7 mouse cellular contexts compared by ENCODE assay signal in genomic region chr8:13104691-13105086, GRCm38 (mm10). TPM values are rescaled to one million over a fixed set of nuclear protein-coding genes. Genes with fewer than 3 reads are reported as not detected.
A peak's percentile ranks its signal among the peaks of the same experiment; 100 is the strongest.
DNase-seq lines count a peak whose midpoint lies in the region; ATAC-seq lines count a peak whose summit lies in the region.

No protein-coding gene starts in this region.

- under 1% methylated on average over 45 of the region's 45 CpGs for WGBS in limb, embryonic 10.5 days
- under 1% methylated on average over 45 of the region's 45 CpGs for WGBS in midbrain, embryonic 13.5 days

- DNase-seq in adrenal gland, adult 8-10 months = peak; percentile 81
- peak; percentile 94 for DNase-seq in embryo, embryonic 9.5 days (ENCODE audit: extremely low spot score)
- DNase-seq in kidney, adult 11 months = peak; percentile 82
- DNase-seq in limb, embryonic 10.5 days (ENCODE audit: low spot score) = peak; percentile 92
- DNase-seq in spleen, adult 12 weeks (ENCODE audit: low spot score) = peak; percentile 85

- H3K27ac ChIP-seq in limb, embryonic 10.5 days = peak overlapping the region; percentile 94
- peak overlapping the region; percentile 94 for H3K27ac ChIP-seq in midbrain, embryonic 13.5 days

- peak overlapping the region; percentile 86 for H3K4me2 ChIP-seq in midbrain, embryonic 13.5 days (replicated peaks)

- ATAC-seq in granulocyte monocyte progenitor cell, adult 5-6 weeks (replicated peaks; ENCODE audit: poor library complexity, severe bottlenecking) = peak; percentile 59
- ATAC-seq in midbrain, embryonic 13.5 days = peak; percentile 80

- no peaks in the 10 kb centered on the region for H3K9me3 ChIP-seq in limb, embryonic 10.5 days (replicated peaks)
- no peaks in the 10 kb centered on the region for H3K9me3 ChIP-seq in midbrain, embryonic 13.5 days

- no peaks in the 10 kb centered on the region for H3K27me3 ChIP-seq in limb, embryonic 10.5 days (ENCODE audit: low read depth, poor library complexity, severe bottlenecking)
- no peaks in the 10 kb centered on the region for H3K27me3 ChIP-seq in midbrain, embryonic 13.5 days

- H3K4me1 ChIP-seq in limb, embryonic 10.5 days = peaks cover 28% of the 10 kb centered on the region
- peaks cover 28% of the 10 kb centered on the region for H3K4me1 ChIP-seq in midbrain, embryonic 13.5 days (replicated peaks)

- peaks cover 36% of the 10 kb centered on the region for H3K36me3 ChIP-seq in limb, embryonic 10.5 days
- peaks cover 19% of the 10 kb centered on the region for H3K36me3 ChIP-seq in midbrain, embryonic 13.5 days

- peak overlapping the region; percentile 81 for H3K4me3 ChIP-seq in limb, embryonic 10.5 days
- peak overlapping the region; percentile 97 for H3K4me3 ChIP-seq in midbrain, embryonic 13.5 days (replicated peaks)

- peak overlapping the region; percentile 93 for H3K9ac ChIP-seq in midbrain, embryonic 13.5 days (replicated peaks)

RNA-seq across cellular contexts. Expression of gene Pcid2, which starts 0.6 kb away (rescaled TPM):
- 10 to 100 TPM; 24.1 to 33.3 (median 28.1) TPM for total RNA-seq in adrenal gland, adult 8-10 months (2022)
- 26.4 and 28.0 TPM in 2 replicates for total RNA-seq in granulocyte monocyte progenitor cell, adult 5-6 weeks (2014; fragmentation: Nextera tagmentation)
- total RNA-seq in granulocyte monocyte progenitor cell, adult 5-6 weeks (2017) = 17.1 and 20.2 TPM in 2 replicates
- polyA plus RNA-seq in limb, embryonic 10.5 days (2016; fragmentation: Nextera tagmentation; extraction: Ambion mirVana) = 62.9 and 65.8 TPM in 2 replicates
- polyA plus RNA-seq in midbrain, embryonic 13.5 days (2015; fragmentation: Nextera tagmentation; extraction: Ambion mirVana) = 49.2 and 50.0 TPM in 2 replicates

RNA-seq across cellular contexts. Expression of gene Cul4a, which starts 0.7 kb away (rescaled TPM):
- total RNA-seq in adrenal gland, adult 8-10 months (2022) = 100 to 1,000 TPM; 160 to 191 (median 169) TPM
- 69.2 and 91.5 TPM in 2 replicates for total RNA-seq in granulocyte monocyte progenitor cell, adult 5-6 weeks (2014; fragmentation: Nextera tagmentation)
- 76.6 and 97.6 TPM in 2 replicates for total RNA-seq in granulocyte monocyte progenitor cell, adult 5-6 weeks (2017)
- 92.4 and 104 TPM in 2 replicates for polyA plus RNA-seq in limb, embryonic 10.5 days (2016; fragmentation: Nextera tagmentation; extraction: Ambion mirVana)
- 69.6 and 76.1 TPM in 2 replicates for polyA plus RNA-seq in midbrain, embryonic 13.5 days (2015; fragmentation: Nextera tagmentation; extraction: Ambion mirVana)

RNA-seq across cellular contexts. Expression of gene Proz, which starts 44.0 kb away (rescaled TPM):
- total RNA-seq in adrenal gland, adult 8-10 months (2022) = under 1 TPM in 1 of 4 experiments, not detected in 3; 0.35 TPM
- not detected in 2 replicates for total RNA-seq in granulocyte monocyte progenitor cell, adult 5-6 weeks (2014; fragmentation: Nextera tagmentation)
- total RNA-seq in granulocyte monocyte progenitor cell, adult 5-6 weeks (2017) = 0.09 and 0.21 TPM in 2 replicates
- 0.20 and 0.33 TPM in 2 replicates for polyA plus RNA-seq in limb, embryonic 10.5 days (2016; fragmentation: Nextera tagmentation; extraction: Ambion mirVana)
- polyA plus RNA-seq in midbrain, embryonic 13.5 days (2015; fragmentation: Nextera tagmentation; extraction: Ambion mirVana) = 1.00 and 1.2 TPM in 2 replicates

RNA-seq across cellular contexts. Expression of gene Lamp1, which starts 54.3 kb away (rescaled TPM):
- total RNA-seq in adrenal gland, adult 8-10 months (2022) = 100 to 1,000 TPM; 434 to 557 (median 482) TPM
- total RNA-seq in granulocyte monocyte progenitor cell, adult 5-6 weeks (2014; fragmentation: Nextera tagmentation) = 251 and 283 TPM in 2 replicates
- 269 and 301 TPM in 2 replicates for total RNA-seq in granulocyte monocyte progenitor cell, adult 5-6 weeks (2017)
- 186 and 196 TPM in 2 replicates for polyA plus RNA-seq in limb, embryonic 10.5 days (2016; fragmentation: Nextera tagmentation; extraction: Ambion mirVana)
- 223 and 242 TPM in 2 replicates for polyA plus RNA-seq in midbrain, embryonic 13.5 days (2015; fragmentation: Nextera tagmentation; extraction: Ambion mirVana)

Comparison
In these comparisons a context has a peak if more than half of its experiments do, and no peak if none do; other contexts are left out.
1. Peak in every context shown above with its lines: DNase-seq, ATAC-seq, H3K4me3 ChIP-seq and H3K27ac ChIP-seq.